Mouse (Mus musculus) hindbrain, postnatal 0 days (tissue): ENCODE data around the gene Cmc1. TPM values are rescaled to one million over a fixed set of nuclear protein-coding genes. Genes with fewer than 3 reads are reported as not detected.

ENCODE experiments used
- ATAC-seq: fragments of 200-750 bp; cut with Nextera tagmentation; 2 replicates; pipeline ENCODE4 v1.8.0; 2017; ENCODE audit warnings: mild to moderate bottlenecking, moderate TSS enrichment, moderate library complexity
- DNase-seq: peaks from one replicate; pipeline ENCODE4 v3.0.0-alpha.2; 2015; ENCODE audit warnings: low spot score
- H3K27ac ChIP-seq: fragments of 300-500 bp; sonication (generic); 2 replicates; pipeline ENCODE4 v1.5.1; 2014; ENCODE audit warnings: mild to moderate bottlenecking
- H3K27me3 ChIP-seq: fragments of 300-500 bp; sonication (generic); 2 replicates; pipeline ENCODE4 v1.6.1; 2014; ENCODE audit warnings: low read length, mixed read lengths; ENCODE audit not compliant: insufficient read depth
- H3K36me3 ChIP-seq: fragments of 300-500 bp; sonication (generic); 2 replicates; pipeline ENCODE4 v1.6.1; 2014; ENCODE audit warnings: low read length, mixed read lengths; ENCODE audit not compliant: insufficient read depth
- H3K4me1 ChIP-seq: fragments of 300-500 bp; sonication (generic); 2 replicates; pipeline ENCODE4 v1.6.1; 2014; ENCODE audit warnings: antibody characterized with exemption, low read length, mixed read lengths; ENCODE audit not compliant: insufficient read depth
- H3K4me2 ChIP-seq: fragments of 300-500 bp; sonication (generic); 2 replicates; pipeline ENCODE4 v1.6.1; 2014; ENCODE audit warnings: low read depth, mild to moderate bottlenecking, low read length, moderate library complexity, mixed read lengths
- H3K4me3 ChIP-seq: fragments of 300-500 bp; sonication (generic); 2 replicates; pipeline ENCODE4 v1.5.1; 2014; ENCODE audit warnings: low read length
- H3K9ac ChIP-seq: fragments of 300-500 bp; sonication (generic); replicated peaks from 2 replicates; pipeline ENCODE4 v1.6.1; 2014; ENCODE audit warnings: mild to moderate bottlenecking, low read length, moderate library complexity, mixed read lengths
- H3K9me3 ChIP-seq: fragments of 300-500 bp; sonication (generic); 2 replicates; pipeline ENCODE4 v1.6.1; 2016; ENCODE audit warnings: low read length, mixed read lengths
- CTCF ChIP-seq: IDR thresholded peaks from 2 replicates; pipeline ENCODE4 v1.5.1; 2016; ENCODE audit warnings: antibody characterized with exemption, control low read depth, low read depth
- WGBS: fragments of 180-500 bp; shearing (Covaris S2); extraction: QIAGEN DNeasy Blood & Tissue Kit; methylation state at CpG from one replicate; pipeline ENCODE4 v1.1.7; 2014; 5-methylcytosine and 5-hydroxymethylcytosine counted together
- polyA plus RNA-seq: library from polyadenylated mRNA; unstranded; fragments of >200 nt; fragmentation: Nextera tagmentation; extraction: Ambion mirVana; gene quantifications from 2 replicates; pipeline ENCODE4 v1.2.1, GENCODE M21; 2015
- total RNA-seq: library from RNA; depleted of rRNA; stranded (reverse); fragments of >200 nt; gene quantifications from 2 replicates; pipeline ENCODE4 v1.2.3, GENCODE M21; 2014

Cmc1 gene
- total and polyA plus RNA-seq, 2 experiments from 2014 or later = 2.0 to 44.5 TPM

- Histone ChIP-seq H3K27me3 (no peaks in the 10 kb centered on the region), H3K9me3 (no peaks in the 10 kb centered on the region), H3K27ac (no peak overlapping the region), H3K4me1 (no peaks in the 10 kb centered on the region), H3K4me3 (no peak overlapping the region), H3K4me2 (no peak overlapping the region), H3K36me3 (no peaks in the 10 kb centered on the region), H3K9ac (no peak overlapping the region)
- WGBS = 44% methylated on average over 6 of the region's 6 CpGs
- TF ChIP-seq CTCF = peak; percentile 45
- no peak for ATAC-seq
- DNase-seq = peak; percentile 26
Observed at GRCm38 (mm10) chr9:118167606-118168005, 17.6 kb upstream of the Cmc1 start.

- no peak overlapping the region for H3K9ac ChIP-seq
- no peaks in the 10 kb centered on the region for H3K4me1 ChIP-seq
- no peak for TF ChIP-seq CTCF
- WGBS = 91% methylated on average over 6 of the region's 6 CpGs
- H3K36me3 ChIP-seq = no peaks in the 10 kb centered on the region
- H3K4me2 ChIP-seq = no peak overlapping the region
- ATAC-seq (no peak), DNase-seq (no peak)
- H3K27ac ChIP-seq = no peak overlapping the region
- H3K4me3 ChIP-seq = no peak overlapping the region
- no peaks in the 10 kb centered on the region for H3K9me3 ChIP-seq
- H3K27me3 ChIP-seq = no peaks in the 10 kb centered on the region
Observed at GRCm38 (mm10) chr9:118161536-118161935, 11.6 kb upstream of the Cmc1 start.

DNA sequence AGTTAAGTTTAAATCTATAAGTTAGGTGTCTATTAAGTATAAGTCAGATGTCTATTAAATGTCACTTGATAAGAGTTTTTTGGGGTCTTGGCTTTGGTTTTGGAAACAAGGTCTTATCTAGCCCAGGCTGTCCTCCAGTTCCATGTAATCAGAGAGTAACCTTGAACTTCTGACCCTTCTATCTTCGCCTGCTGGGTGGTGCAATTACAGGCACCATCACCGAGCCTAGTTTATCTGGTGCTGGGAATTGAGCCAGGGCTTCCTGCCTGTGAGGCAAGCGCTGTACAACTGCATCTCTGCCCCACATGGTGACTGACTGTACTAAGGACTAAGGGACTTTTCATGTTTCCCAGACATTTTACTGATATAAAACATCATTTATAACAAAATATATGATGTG, 10.0 kb upstream of the Cmc1 start:
- no peak for ATAC-seq
- WGBS = 63% methylated on average over 3 of the region's 3 CpGs
- H3K27ac ChIP-seq = no peak overlapping the region

GRCm38 (mm10) chr9:118158201-118158600, 8.2 kb upstream of the Cmc1 start:
- DNase-seq (no peak), ATAC-seq (no peak)
- no peaks in the 10 kb centered on the region for H3K4me1 ChIP-seq
- H3K27me3 ChIP-seq = no peaks in the 10 kb centered on the region
- H3K9me3 ChIP-seq = no peaks in the 10 kb centered on the region
- WGBS = 94% methylated on average over 4 of the region's 4 CpGs
- H3K36me3 ChIP-seq = no peaks in the 10 kb centered on the region
- no peak for TF ChIP-seq CTCF
- H3K9ac ChIP-seq = no peak overlapping the region
- H3K27ac ChIP-seq = no peak overlapping the region
- H3K4me2 ChIP-seq = no peak overlapping the region
- no peak overlapping the region for H3K4me3 ChIP-seq

More for the DNA sequence above, 10.0 kb upstream of the Cmc1 start:
- no peak overlapping the region for H3K4me3 ChIP-seq
- no peaks in the 10 kb centered on the region for H3K27me3 ChIP-seq
- no peak overlapping the region for H3K9ac ChIP-seq
- H3K4me2 ChIP-seq = no peak overlapping the region
- TF ChIP-seq CTCF = no peak
- H3K36me3 ChIP-seq = no peaks in the 10 kb centered on the region
- H3K9me3 ChIP-seq = no peaks in the 10 kb centered on the region
- no peaks in the 10 kb centered on the region for H3K4me1 ChIP-seq
- no peak for DNase-seq

DNA sequence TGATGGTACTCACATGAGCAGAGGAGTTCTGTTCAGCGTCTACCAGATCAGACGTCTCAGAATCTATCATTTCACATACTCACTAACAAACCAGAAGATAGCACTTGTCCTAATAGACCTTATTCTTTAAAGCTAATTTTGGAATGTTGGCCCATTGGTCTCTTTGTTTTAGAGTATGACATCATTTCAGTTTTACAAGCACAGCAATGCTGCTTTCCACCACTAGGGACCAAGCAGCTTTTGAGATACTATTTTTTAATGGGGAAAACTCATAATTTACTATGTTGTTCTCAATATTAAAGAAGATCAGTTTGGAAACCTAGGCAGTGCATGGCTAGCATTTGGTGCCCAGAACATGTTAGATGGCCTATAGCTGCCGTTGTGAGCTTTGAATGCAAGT, 7.3 kb upstream of the Cmc1 start:
- 93% methylated on average over 3 of the region's 3 CpGs for WGBS
- no peak for ATAC-seq

DNA sequence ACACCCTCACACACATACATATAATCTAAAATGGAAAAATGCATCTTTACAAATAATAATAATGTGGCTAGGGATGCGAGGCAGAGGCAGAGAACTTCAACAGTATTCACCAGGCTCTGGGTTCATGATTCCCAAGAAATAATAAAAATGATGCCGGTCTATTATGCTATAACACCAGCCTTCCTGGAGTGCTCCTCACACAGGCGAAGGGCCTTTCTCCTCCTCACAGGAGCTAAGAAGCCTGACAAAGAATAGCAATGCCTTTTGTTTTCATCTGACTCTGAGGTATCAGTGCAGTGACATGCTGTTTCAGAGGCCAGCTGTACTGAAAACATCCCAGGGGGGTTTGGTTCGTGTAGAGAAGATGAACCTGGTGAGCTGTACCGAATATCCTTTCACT, 4.7 kb upstream of the Cmc1 start:
- Histone ChIP-seq H3K9ac (no peak overlapping the region), H3K27me3 (no peaks in the 10 kb centered on the region), H3K27ac (no peak overlapping the region), H3K4me2 (no peak overlapping the region), H3K4me3 (no peak overlapping the region), H3K4me1 (0 out of 2 replicates have a peak, but pooled peaks cover 9% of the 10 kb centered on the region), H3K36me3 (no peaks in the 10 kb centered on the region), H3K9me3 (no peaks in the 10 kb centered on the region)
- no peak for DNase-seq
- no peak for TF ChIP-seq CTCF
- 82% methylated on average over 5 of the region's 5 CpGs for WGBS
- no peak for ATAC-seq

More for the DNA sequence above, 7.3 kb upstream of the Cmc1 start:
- Histone ChIP-seq H3K4me1 (no peaks in the 10 kb centered on the region), H3K9me3 (no peaks in the 10 kb centered on the region), H3K36me3 (no peaks in the 10 kb centered on the region), H3K4me3 (no peak overlapping the region), H3K27me3 (no peaks in the 10 kb centered on the region), H3K27ac (no peak overlapping the region), H3K4me2 (no peak overlapping the region), H3K9ac (no peak overlapping the region)
- TF ChIP-seq CTCF = peak; percentile 60
- DNase-seq = no peak

DNA sequence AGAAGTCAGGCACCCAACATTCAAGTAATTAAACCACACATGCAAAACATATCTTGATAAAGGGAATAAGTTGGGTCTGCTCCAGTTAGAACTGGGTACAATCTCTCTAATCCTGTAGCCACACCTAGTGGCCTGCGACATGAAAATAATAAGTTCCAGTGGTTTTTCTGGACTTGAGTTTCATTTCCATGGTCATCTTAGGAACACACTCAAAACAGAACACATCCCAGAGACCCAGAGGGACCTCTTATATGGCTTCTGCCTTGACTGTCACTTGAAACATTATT, 1.2 kb upstream of the Cmc1 start:
- Histone ChIP-seq H3K9ac (no peak overlapping the region), H3K27me3 (no peaks in the 10 kb centered on the region), H3K27ac (no peak overlapping the region), H3K36me3 (no peaks in the 10 kb centered on the region), H3K4me2 (peak overlapping the region; percentile 56; the same call in 1 of the 2 replicates), H3K4me3 (no peak overlapping the region), H3K4me1 (peaks cover 16% of the 10 kb centered on the region; the same call in 1 of the 2 replicates), H3K9me3 (no peaks in the 10 kb centered on the region)
- 91% methylated on average over 1 of the region's 1 CpGs for WGBS
- DNase-seq = no peak
- no peak for ATAC-seq
- no peak for TF ChIP-seq CTCF
